Mouse (Mus musculus): Measurements from ENCODE around the gene Klf4.

The Klf4 gene

GRCm38 (mm10) chr4:55526247-55527115 is 5.8 kb downstream of the Klf4 start:
- in situ Hi-C loops (cut with MboI, MseI) = loop anchor here (5.0 to 10.0 kb wide), 2 partner anchors 688 to 966 kb away; no protein-coding TSS in a partner anchor

- in situ Hi-C loops (cut with MboI, MseI) = loop anchor here (10.0 kb wide), 1 partner anchor 691 kb away; no protein-coding TSS in a partner anchor
Measured at GRCm38 (mm10) chr4:55523921-55524320, 8.3 kb downstream of the Klf4 start.

GRCm38 (mm10) chr4:55517438-55517837 is 14.8 kb downstream of the Klf4 start:
- in situ Hi-C loops (cut with MboI, MseI) = no loop called here

GRCm38 (mm10) chr4:55516048-55516447 is 16.2 kb downstream of the Klf4 start:
- in situ Hi-C loops (cut with MboI, MseI) = no loop called here

GRCm38 (mm10) chr4:55514733-55515176 is 17.5 kb downstream of the Klf4 start:
- in situ Hi-C loops (cut with MboI, MseI) = no loop called here

- in situ Hi-C loops (cut with MboI, MseI) = no loop called here
Measured at GRCm38 (mm10) chr4:55513615-55514279, 18.5 kb downstream of the Klf4 start.

- in situ Hi-C loops (cut with MboI, MseI) = no loop called here
Measured at GRCm38 (mm10) chr4:55511389-55511788, 20.9 kb downstream of the Klf4 start.

- in situ Hi-C loops (cut with MboI, MseI) = loop anchor here (10.0 kb wide), 1 partner anchor 716 kb away; no protein-coding TSS in a partner anchor
Measured at GRCm38 (mm10) chr4:55508712-55509111, 23.6 kb downstream of the Klf4 start.

- in situ Hi-C loops (cut with MboI, MseI) = no loop called here
Measured at GRCm38 (mm10) chr4:55498621-55499020, 33.6 kb downstream of the Klf4 start.

- in situ Hi-C loops (cut with MboI, MseI) = no loop called here
Measured at GRCm38 (mm10) chr4:55496416-55496815, 35.9 kb downstream of the Klf4 start.

- in situ Hi-C loops (cut with MboI, MseI) = no loop called here
Measured at GRCm38 (mm10) chr4:55493261-55493660, 39.0 kb downstream of the Klf4 start.

- in situ Hi-C loops (cut with MboI, MseI) = loop anchor here (10.0 kb wide), 1 partner anchor 55 kb away; no protein-coding TSS in a partner anchor
Measured at GRCm38 (mm10) chr4:55489328-55489727, 42.9 kb downstream of the Klf4 start.

GRCm38 (mm10) chr4:55488604-55489003 is 43.7 kb downstream of the Klf4 start:
- in situ Hi-C loops (cut with MboI, MseI) = loop anchor here (10.0 kb wide), 1 partner anchor 56 kb away; no protein-coding TSS in a partner anchor

- in situ Hi-C loops (cut with MboI, MseI) = loop anchor here (10.0 kb wide), 1 partner anchor 64 kb away; no protein-coding TSS in a partner anchor
Measured at GRCm38 (mm10) chr4:55480322-55480767, 51.9 kb downstream of the Klf4 start.

GRCm38 (mm10) chr4:55478333-55478732 is 53.9 kb downstream of the Klf4 start:
- in situ Hi-C loops (cut with MboI, MseI) = no loop called here

- in situ Hi-C loops (cut with MboI, MseI) = no loop called here
Measured at GRCm38 (mm10) chr4:55477933-55478332, 54.3 kb downstream of the Klf4 start.

GRCm38 (mm10) chr4:55477210-55477759 is 55.0 kb downstream of the Klf4 start:
- in situ Hi-C loops (cut with MboI, MseI) = no loop called here

All from regulatory T cell (primary cell).